Mouse (Mus musculus) forebrain, embryonic 14.5 days (tissue): ENCODE measurements around the gene Cct3. TPM values are rescaled to one million over a fixed set of nuclear protein-coding genes. Genes with fewer than 3 reads are reported as not detected.

Experiments
- ATAC-seq: fragments of 200-750 bp; cut with Nextera tagmentation; 2 replicates; pipeline ENCODE4 v1.8.0; 2017; ENCODE audit warnings: mild to moderate bottlenecking, moderate library complexity
- DNase-seq: peaks from one replicate; pipeline ENCODE4 v3.0.0-alpha.2; 2015; ENCODE audit warnings: low spot score
- H3K27ac ChIP-seq: fragments of 300-500 bp; sonication (generic); 2 replicates; pipeline ENCODE4 v1.5.1; 2014; ENCODE audit warnings: low read depth, mild to moderate bottlenecking, control low read depth, low read length, moderate library complexity
- H3K27me3 ChIP-seq: fragments of 300-500 bp; sonication (generic); replicated peaks from 2 replicates; pipeline ENCODE4 v1.6.1; 2014; ENCODE audit warnings: low read length, control low read depth, mixed read lengths; ENCODE audit not compliant: control insufficient read depth, insufficient read depth
- H3K36me3 ChIP-seq: fragments of 300-500 bp; sonication (generic); 2 replicates; pipeline ENCODE4 v1.6.1; 2014; ENCODE audit warnings: low read length, control low read depth; ENCODE audit not compliant: control insufficient read depth, insufficient read depth
- H3K4me1 ChIP-seq: fragments of 300-500 bp; sonication (generic); 2 replicates; pipeline ENCODE4 v1.6.1; 2014; ENCODE audit warnings: antibody characterized with exemption, low read length, control low read depth; ENCODE audit not compliant: control insufficient read depth, insufficient read depth
- H3K4me2 ChIP-seq: fragments of 300-500 bp; sonication (generic); 2 replicates; pipeline ENCODE4 v1.6.1; 2014; ENCODE audit warnings: mild to moderate bottlenecking, control low read depth, low read length
- H3K4me3 ChIP-seq: fragments of 300-500 bp; sonication (generic); 2 replicates; pipeline ENCODE4 v1.5.1; 2014; ENCODE audit warnings: low read depth, low read length, control low read depth
- H3K9ac ChIP-seq: fragments of 300-500 bp; sonication (generic); 2 replicates; pipeline ENCODE4 v1.6.1; 2014; ENCODE audit warnings: mild to moderate bottlenecking, low read length, control low read depth, moderate library complexity
- H3K9me3 ChIP-seq: fragments of 300-500 bp; sonication (generic); replicated peaks from 2 replicates; pipeline ENCODE4 v1.6.1; 2016; ENCODE audit warnings: low read length, control low read depth, mixed read lengths; ENCODE audit not compliant: control insufficient read depth
- WGBS: fragments of 180-500 bp; shearing (Covaris S2); extraction: QIAGEN DNeasy Blood & Tissue Kit; methylation state at CpG from one replicate; pipeline ENCODE4 v1.1.7; 2014; 5-methylcytosine and 5-hydroxymethylcytosine counted together
- polyA plus RNA-seq: library from polyadenylated mRNA; unstranded; fragments of >200 nt; fragmentation: Nextera tagmentation; extraction: Ambion mirVana; gene quantifications from 2 replicates; pipeline ENCODE4 v1.2.1, GENCODE M21; 2014

The Cct3 gene
- polyA plus RNA-seq, 1 experiment from 2014 or later, result 616 TPM

DNA sequence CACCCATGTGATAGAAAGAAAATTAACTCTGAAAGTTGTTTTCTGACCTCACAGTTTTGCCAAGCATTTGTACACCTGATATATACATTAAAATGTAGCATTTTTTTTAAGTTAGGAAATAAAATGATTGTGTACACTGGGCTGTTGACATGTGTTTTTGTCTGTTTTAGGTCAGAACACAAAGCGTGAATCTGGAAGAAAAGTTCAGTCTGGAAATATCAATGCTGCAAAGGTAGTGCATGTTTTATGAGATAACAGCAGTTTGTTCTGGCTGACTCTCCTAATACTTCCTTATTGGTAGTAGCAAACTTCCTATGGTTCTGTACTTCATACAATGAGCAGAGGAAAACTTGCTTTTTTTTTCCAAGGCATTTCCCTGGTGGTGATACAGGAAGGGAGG is 2.3 kb downstream of the Cct3 start:
- no peak overlapping the region for H3K9ac ChIP-seq
- 93% methylated on average over 1 of the region's 1 CpGs for WGBS
- no peak overlapping the region for H3K4me3 ChIP-seq
- peaks cover 51% of the 10 kb centered on the region for H3K36me3 ChIP-seq
- no peak overlapping the region for H3K4me2 ChIP-seq
- H3K27me3 ChIP-seq, result no peaks in the 10 kb centered on the region
- H3K4me1 ChIP-seq, result peaks cover 16% of the 10 kb centered on the region; the same call in 1 of the 2 replicates
- no peak overlapping the region for H3K27ac ChIP-seq
- H3K9me3 ChIP-seq, result no peaks in the 10 kb centered on the region
- ATAC-seq (no peak), DNase-seq (no peak)

GRCm38 (mm10) chr3:88324951-88325405 is 28.1 kb downstream of the Cct3 start, which contains the start of gene Glmp:
TSS of gene Glmp (plus strand) at chr3:88325023.
- 4% methylated on average over 10 of the region's 10 CpGs for WGBS
- Histone ChIP-seq H3K27me3 (no peaks in the 10 kb centered on the region), H3K36me3 (peaks cover 48% of the 10 kb centered on the region), H3K27ac (peak within 1 kb of the TSS; percentile 14; the same call in 1 of the 2 replicates), H3K9me3 (no peaks in the 10 kb centered on the region), H3K9ac (peak within 1 kb of the TSS; percentile 77), H3K4me3 (peak within 1 kb of the TSS; percentile 65), H3K4me2 (peak within 1 kb of the TSS; percentile 81), H3K4me1 (peaks cover 7% of the 10 kb centered on the region)
- peak; percentile 82 for ATAC-seq
- DNase-seq, result peak; percentile 88

DNA sequence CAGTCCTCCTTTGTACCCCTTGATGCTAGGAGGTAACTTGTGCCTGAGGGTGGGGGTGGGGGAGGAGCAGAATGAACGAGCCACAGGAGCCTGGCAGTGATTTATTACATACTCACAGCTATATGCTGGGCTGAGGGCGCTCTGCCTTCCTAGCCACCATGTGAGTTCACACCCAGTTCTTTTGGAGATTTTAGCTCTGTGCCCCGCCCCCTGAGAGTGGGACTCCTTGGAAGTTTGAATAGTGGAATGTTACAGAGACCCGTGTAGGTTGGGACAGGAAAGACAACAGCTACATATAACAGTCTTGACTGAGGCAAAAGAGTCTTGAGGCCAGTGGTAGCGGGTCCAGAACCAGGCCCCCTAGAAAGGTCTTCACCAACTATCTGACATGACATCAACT is 32.0 kb downstream of the Cct3 start:
- ATAC-seq (no peak), DNase-seq (no peak)
- H3K9ac ChIP-seq, result no peak overlapping the region
- H3K4me1 ChIP-seq, result peaks cover 7% of the 10 kb centered on the region
- no peak overlapping the region for H3K4me2 ChIP-seq
- no peak overlapping the region for H3K27ac ChIP-seq
- no peak overlapping the region for H3K4me3 ChIP-seq
- no peaks in the 10 kb centered on the region for H3K9me3 ChIP-seq
- peaks cover 12% of the 10 kb centered on the region; the same call in 1 of the 2 replicates for H3K36me3 ChIP-seq
- no peaks in the 10 kb centered on the region for H3K27me3 ChIP-seq
- WGBS, result 88% methylated on average over 5 of the region's 5 CpGs

GRCm38 (mm10) chr3:88331282-88331681 is 34.4 kb downstream of the Cct3 start:
- DNase-seq, result peak; percentile 23

DNA sequence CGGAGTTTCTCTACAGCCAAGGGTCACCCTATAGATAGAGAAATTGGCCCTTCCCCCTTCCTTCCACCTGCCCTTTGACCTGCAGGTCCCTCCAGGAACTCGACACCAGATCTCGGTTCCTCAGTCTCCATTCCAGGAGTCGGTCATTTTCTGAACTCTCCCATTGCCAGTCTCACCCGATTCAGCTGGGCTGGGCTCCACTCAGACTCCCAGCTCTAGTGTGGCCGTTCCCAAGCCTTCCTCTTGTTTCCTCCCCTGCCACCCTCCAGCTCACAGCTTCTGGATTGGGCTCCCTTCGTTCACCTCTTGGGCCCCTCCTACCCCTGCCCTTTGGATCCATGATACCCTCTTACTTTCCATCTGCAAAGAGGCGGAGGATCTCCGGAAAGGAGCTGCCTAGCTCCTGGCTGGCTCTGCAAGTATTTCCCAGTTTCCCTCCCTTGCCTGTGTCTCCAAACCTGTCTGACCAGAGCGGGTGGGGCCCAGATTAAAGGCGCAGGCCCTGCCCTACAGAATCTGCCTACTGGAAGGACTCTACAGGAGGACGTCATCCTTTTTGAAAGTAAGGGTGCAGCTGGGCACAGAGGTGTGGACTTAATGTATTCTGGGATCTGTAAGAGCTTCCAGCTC is 37.2 kb downstream of the Cct3 start:
- no peak for ATAC-seq
- Histone ChIP-seq H3K9ac (no peak overlapping the region), H3K36me3 (0 out of 2 replicates have a peak, but pooled peaks cover 4% of the 10 kb centered on the region), H3K27ac (no peak overlapping the region), H3K9me3 (no peaks in the 10 kb centered on the region), H3K4me3 (no peak overlapping the region), H3K4me2 (no peak overlapping the region), H3K27me3 (no peaks in the 10 kb centered on the region), H3K4me1 (peaks cover 10% of the 10 kb centered on the region; the same call in 1 of the 2 replicates)
- DNase-seq, result no peak
- 62% methylated on average over 12 of the region's 12 CpGs for WGBS

More at GRCm38 (mm10) chr3:88331282-88331681, 34.4 kb downstream of the Cct3 start:
- Histone ChIP-seq H3K36me3 (peaks cover 12% of the 10 kb centered on the region; the same call in 1 of the 2 replicates), H3K9me3 (no peaks in the 10 kb centered on the region), H3K27me3 (no peaks in the 10 kb centered on the region), H3K27ac (no peak overlapping the region), H3K9ac (no peak overlapping the region), H3K4me1 (0 out of 2 replicates have a peak, but pooled peaks cover 2% of the 10 kb centered on the region), H3K4me2 (no peak overlapping the region), H3K4me3 (no peak overlapping the region)
- WGBS, result 19% methylated on average over 2 of the region's 2 CpGs
- no peak for ATAC-seq

GRCm38 (mm10) chr3:88334902-88335435 is 38.1 kb downstream of the Cct3 start:
- ATAC-seq (no peak), DNase-seq (no peak)
- Histone ChIP-seq H3K4me3 (peak overlapping the region; percentile 70), H3K4me2 (peak overlapping the region; percentile 78), H3K27me3 (no peaks in the 10 kb centered on the region), H3K36me3 (no peaks in the 10 kb centered on the region), H3K9ac (peak overlapping the region; percentile 91), H3K27ac (no peak overlapping the region), H3K4me1 (peaks cover 10% of the 10 kb centered on the region; the same call in 1 of the 2 replicates), H3K9me3 (no peaks in the 10 kb centered on the region)
- 35% methylated on average over 3 of the region's 3 CpGs for WGBS

- under 1% methylated on average over 27 of the region's 27 CpGs for WGBS
- no peak for DNase-seq
- Histone ChIP-seq H3K27ac (peak overlapping the region; percentile 80), H3K4me1 (peaks cover 10% of the 10 kb centered on the region; the same call in 1 of the 2 replicates), H3K4me2 (peak overlapping the region; percentile 78), H3K9me3 (no peaks in the 10 kb centered on the region), H3K9ac (peak overlapping the region; percentile 91), H3K4me3 (peak overlapping the region; percentile 70), H3K36me3 (peaks cover under 1% of the 10 kb centered on the region; the same call in 1 of the 2 replicates), H3K27me3 (no peaks in the 10 kb centered on the region)
- peak; percentile 57 for ATAC-seq
These were observed 38.6 kb downstream of the Cct3 start for GRCm38 (mm10) chr3:88335436-88336053.

GRCm38 (mm10) chr3:88336058-88337013 is 39.4 kb downstream of the Cct3 start, which contains the start of the genes Tmem79 and Smg5:
TSS of gene Tmem79 (minus strand) at chr3:88336148.
TSS of gene Smg5 (plus strand) at chr3:88336260.
- DNase-seq (peak; percentile 97), ATAC-seq (peak; percentile 98)
- no peaks in the 10 kb centered on the region for H3K27me3 ChIP-seq
- H3K27ac ChIP-seq, result peak within 1 kb of the TSS; percentile 94
- H3K4me1 ChIP-seq, result peaks cover 10% of the 10 kb centered on the region; the same call in 1 of the 2 replicates
- H3K4me2 ChIP-seq, result peak within 1 kb of the TSS; percentile 78
- peak within 1 kb of the TSS; percentile 91 for H3K9ac ChIP-seq
- H3K9me3 ChIP-seq, result no peaks in the 10 kb centered on the region
- H3K36me3 ChIP-seq, result peaks cover 6% of the 10 kb centered on the region; the same call in 1 of the 2 replicates
- peak within 1 kb of the TSS; percentile 70 for H3K4me3 ChIP-seq
- 3% methylated on average over 51 of the region's 66 CpGs for WGBS
